Mouse (Mus musculus) hindbrain, embryonic 16.5 days (tissue): ENCODE data around the gene Aes. TPM values are rescaled to one million over a fixed set of nuclear protein-coding genes. Genes with fewer than 3 reads are reported as not detected.

Experiments
- ATAC-seq: fragments of 200-750 bp; cut with Nextera tagmentation; 2 replicates; pipeline ENCODE4 v1.8.0; 2017; ENCODE audit warnings: moderate TSS enrichment, moderate library complexity
- H3K27ac ChIP-seq: fragments of 300-500 bp; sonication (generic); 2 replicates; pipeline ENCODE4 v1.5.1; 2014; ENCODE audit warnings: low read depth, mild to moderate bottlenecking, control low read depth, low read length, moderate library complexity
- H3K27me3 ChIP-seq: fragments of 300-500 bp; sonication (generic); replicated peaks from 2 replicates; pipeline ENCODE4 v1.6.1; 2014; ENCODE audit warnings: low read length; ENCODE audit not compliant: control insufficient read depth, insufficient read depth
- H3K36me3 ChIP-seq: fragments of 300-500 bp; sonication (generic); 2 replicates; pipeline ENCODE4 v1.6.1; 2014; ENCODE audit warnings: mild to moderate bottlenecking, low read length, moderate library complexity, mixed read lengths; ENCODE audit not compliant: control insufficient read depth, insufficient read depth
- H3K4me1 ChIP-seq: fragments of 300-500 bp; sonication (generic); 2 replicates; pipeline ENCODE4 v1.6.1; 2014; ENCODE audit warnings: low read depth, low read length; ENCODE audit not compliant: control insufficient read depth, insufficient read depth
- H3K4me2 ChIP-seq: fragments of 300-500 bp; sonication (generic); 2 replicates; pipeline ENCODE4 v1.6.1; 2014; ENCODE audit warnings: mild to moderate bottlenecking, low read length, control low read depth, moderate library complexity
- H3K4me3 ChIP-seq: fragments of 300-500 bp; sonication (generic); 2 replicates; pipeline ENCODE4 v1.5.1; 2014; ENCODE audit warnings: mild to moderate bottlenecking, low read length, control low read depth, moderate library complexity
- H3K9ac ChIP-seq: fragments of 300-500 bp; sonication (generic); 2 replicates; pipeline ENCODE4 v1.6.1; 2014; ENCODE audit warnings: low read depth, mild to moderate bottlenecking, control low read depth, low read length, moderate library complexity
- H3K9me3 ChIP-seq: fragments of 300-500 bp; sonication (generic); 2 replicates; pipeline ENCODE4 v1.6.1; 2014; ENCODE audit warnings: mild to moderate bottlenecking, low read length, moderate library complexity; ENCODE audit not compliant: control insufficient read depth
- WGBS: fragments of 180-500 bp; shearing (Covaris S2); extraction: QIAGEN DNeasy Blood & Tissue Kit; methylation state at CpG from one replicate; pipeline ENCODE4 v1.1.7; 2014; 5-methylcytosine and 5-hydroxymethylcytosine counted together
- polyA plus RNA-seq: library from polyadenylated mRNA; unstranded; fragments of >200 nt; fragmentation: Nextera tagmentation; extraction: Ambion mirVana; gene quantifications from 2 replicates; pipeline ENCODE4 v1.2.1, GENCODE M21; 2015

Aes gene
- polyA plus RNA-seq, 1 experiment from 2014 or later: 457 TPM

DNA sequence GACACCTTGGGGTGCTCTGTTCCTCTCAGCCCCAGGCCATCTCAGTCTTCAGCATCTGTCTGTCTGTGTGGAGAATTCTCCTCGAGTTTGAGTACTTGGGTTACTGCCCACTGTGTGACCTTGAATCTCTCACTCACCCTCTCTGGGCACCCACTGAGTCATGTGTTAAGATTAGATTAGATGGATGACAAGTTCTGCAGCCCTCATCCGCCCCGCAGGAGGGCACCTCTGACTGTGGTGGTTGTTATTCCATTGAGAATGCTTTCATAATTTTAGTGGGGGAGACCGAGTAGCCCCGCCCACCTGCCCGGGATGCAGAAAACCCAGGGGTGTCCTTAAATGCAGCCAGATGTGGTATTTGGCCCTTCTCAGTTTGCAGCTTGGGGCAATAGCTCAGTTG is 4.2 kb downstream of the Aes start:
- 40% methylated on average over 6 of the region's 6 CpGs for WGBS
- Histone ChIP-seq H3K36me3 (peaks cover 16% of the 10 kb centered on the region), H3K4me3 (no peak overlapping the region)

DNA sequence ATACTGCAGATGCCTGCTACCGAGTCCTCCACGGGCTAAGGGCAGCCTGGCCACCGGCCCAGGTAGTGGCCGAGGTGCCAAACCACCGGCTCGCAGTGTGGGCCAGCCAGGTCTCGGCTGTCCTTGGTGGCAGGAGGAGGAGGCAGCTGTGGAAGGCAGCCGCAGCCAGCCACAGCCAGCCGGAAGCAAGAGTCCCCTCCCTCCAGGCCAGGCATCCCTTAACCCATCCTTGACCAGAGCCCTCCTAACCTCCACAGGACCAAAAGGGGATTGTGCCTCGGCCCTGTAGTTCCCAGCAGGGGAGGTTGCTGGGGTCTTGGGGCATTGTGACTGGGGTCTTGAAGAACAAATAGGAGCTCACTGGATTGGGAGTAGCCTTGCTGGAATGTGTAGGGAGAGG is 4.9 kb downstream of the Aes start:
- H3K4me2 ChIP-seq: peak overlapping the region; percentile 48
- H3K4me3 ChIP-seq: peak overlapping the region; percentile 27
- H3K9me3 ChIP-seq: no peaks in the 10 kb centered on the region
- 8% methylated on average over 10 of the region's 10 CpGs for WGBS
- ATAC-seq: no peak
- peaks cover 16% of the 10 kb centered on the region for H3K36me3 ChIP-seq
- peak overlapping the region; percentile 13; the same call in 1 of the 2 replicates for H3K27ac ChIP-seq
- peaks cover 45% of the 10 kb centered on the region for H3K4me1 ChIP-seq
- peak overlapping the region; percentile 39 for H3K9ac ChIP-seq
- H3K27me3 ChIP-seq: peaks cover 10% of the 10 kb centered on the region; the same call in 1 of the 2 replicates

More for the DNA sequence above, 4.2 kb downstream of the Aes start:
- Histone ChIP-seq H3K4me2 (peak overlapping the region; percentile 48), H3K27me3 (peaks cover 10% of the 10 kb centered on the region; the same call in 1 of the 2 replicates), H3K4me1 (peaks cover 43% of the 10 kb centered on the region), H3K27ac (no peak overlapping the region), H3K9me3 (no peaks in the 10 kb centered on the region), H3K9ac (no peak overlapping the region; the same call in 1 of the 2 replicates)
- ATAC-seq: no peak

- H3K9ac ChIP-seq: no peak overlapping the region
- H3K27ac ChIP-seq: no peak overlapping the region
- H3K4me2 ChIP-seq: no peak overlapping the region
- H3K36me3 ChIP-seq: peaks cover 16% of the 10 kb centered on the region
- H3K9me3 ChIP-seq: no peaks in the 10 kb centered on the region
- H3K4me3 ChIP-seq: no peak overlapping the region
- peaks cover 10% of the 10 kb centered on the region; the same call in 1 of the 2 replicates for H3K27me3 ChIP-seq
- H3K4me1 ChIP-seq: peaks cover 45% of the 10 kb centered on the region
- 27% methylated on average over 10 of the region's 10 CpGs for WGBS
- no peak for ATAC-seq
Observed at GRCm38 (mm10) chr10:81564734-81565133, 5.4 kb downstream of the Aes start.

DNA sequence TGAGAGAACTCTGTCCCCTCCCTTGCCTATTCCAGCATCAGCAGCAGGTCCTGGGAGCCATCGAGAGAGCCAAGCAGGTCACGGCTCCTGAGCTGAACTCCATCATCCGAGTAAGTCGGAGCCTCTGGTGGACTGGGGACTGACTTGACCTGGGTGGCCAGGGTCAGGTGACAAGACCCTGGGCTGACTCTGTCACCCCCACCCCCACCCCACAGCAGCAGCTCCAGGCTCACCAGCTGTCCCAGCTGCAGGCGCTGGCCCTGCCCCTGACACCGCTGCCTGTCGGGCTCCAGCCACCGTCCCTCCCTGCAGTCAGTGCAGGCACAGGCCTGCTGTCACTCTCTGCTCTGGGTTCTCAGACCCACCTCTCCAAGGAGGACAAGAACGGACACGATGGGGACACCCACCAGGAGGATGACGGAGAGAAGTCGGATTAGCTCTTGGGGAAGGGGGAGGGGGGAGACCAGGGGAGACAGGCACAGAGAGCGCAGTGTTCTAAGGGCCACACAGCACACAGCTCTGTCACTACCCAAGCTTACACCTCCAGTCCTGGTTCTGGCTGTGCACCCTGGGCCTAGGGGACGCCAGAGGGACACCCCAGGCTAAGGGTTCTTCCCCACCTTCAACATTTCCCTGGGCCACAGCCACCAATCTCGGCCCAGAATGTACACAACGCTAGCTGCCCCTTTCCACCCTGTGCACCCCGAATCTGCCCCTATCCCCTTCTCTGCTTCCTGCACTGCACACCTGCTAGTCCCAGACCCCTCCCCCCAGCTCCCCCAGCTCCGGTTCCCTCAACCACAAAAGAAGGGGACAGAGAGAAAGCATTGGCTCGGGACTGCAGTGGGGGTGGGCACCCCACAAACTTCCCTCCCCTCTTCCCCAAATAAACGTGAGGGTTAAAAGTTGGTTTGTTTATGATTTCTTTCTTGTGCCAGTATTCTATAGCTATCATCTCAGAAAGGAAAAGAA is 6.3 kb downstream of the Aes start:
- Histone ChIP-seq H3K27ac (no peak overlapping the region), H3K36me3 (peaks cover 16% of the 10 kb centered on the region), H3K27me3 (peaks cover 10% of the 10 kb centered on the region; the same call in 1 of the 2 replicates), H3K9ac (no peak overlapping the region), H3K4me1 (peaks cover 49% of the 10 kb centered on the region), H3K4me2 (no peak overlapping the region), H3K4me3 (no peak overlapping the region), H3K9me3 (no peaks in the 10 kb centered on the region)
- WGBS: 34% methylated on average over 20 of the region's 20 CpGs
- ATAC-seq: no peak

- Histone ChIP-seq H3K27me3 (peaks cover 10% of the 10 kb centered on the region; the same call in 1 of the 2 replicates), H3K4me3 (no peak overlapping the region), H3K27ac (peak overlapping the region; percentile 31; the same call in 1 of the 2 replicates), H3K4me2 (peak overlapping the region; percentile 11; the same call in 1 of the 2 replicates), H3K4me1 (peaks cover 43% of the 10 kb centered on the region), H3K36me3 (peaks cover 16% of the 10 kb centered on the region), H3K9ac (peak overlapping the region; percentile 44; the same call in 1 of the 2 replicates), H3K9me3 (no peaks in the 10 kb centered on the region)
- ATAC-seq: no peak
- 13% methylated on average over 16 of the region's 16 CpGs for WGBS
Observed at GRCm38 (mm10) chr10:81568381-81569191, 9.3 kb downstream of the Aes start.

DNA sequence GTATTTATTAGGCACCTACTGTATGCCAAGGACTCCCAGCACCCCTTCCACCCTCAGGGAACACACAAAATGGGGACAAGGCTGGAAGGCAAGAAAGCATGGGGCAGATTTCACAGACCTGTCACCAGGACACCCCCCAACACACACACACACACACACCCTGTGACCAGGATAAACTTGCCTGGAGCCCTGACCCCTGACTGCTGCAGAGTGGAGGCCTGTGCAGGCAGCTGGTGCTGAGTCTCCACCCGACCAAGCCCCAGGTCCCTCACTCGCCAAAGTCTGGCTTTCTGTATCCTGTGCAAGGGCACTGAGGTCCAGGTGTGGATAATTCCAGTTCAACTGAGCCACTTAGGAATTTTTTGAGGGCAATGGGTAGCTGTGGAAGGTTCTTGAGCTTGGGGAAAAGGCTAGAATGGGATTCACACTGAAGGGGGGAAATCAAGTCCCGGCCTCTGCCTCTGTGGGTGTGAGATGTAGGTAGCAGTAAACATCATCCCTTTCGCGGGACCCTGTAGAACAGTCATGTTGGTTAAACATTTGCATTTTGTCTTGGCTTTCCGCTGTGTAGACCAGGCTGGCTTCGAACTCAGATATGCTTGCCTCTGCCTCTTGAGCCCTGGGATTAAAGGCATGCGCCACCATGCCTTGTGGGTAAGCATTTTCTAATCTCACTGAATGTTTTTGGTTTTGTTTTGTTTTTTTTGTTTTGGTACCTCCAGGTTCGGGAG is 10.4 kb downstream of the Aes start:
- Histone ChIP-seq H3K27me3 (peaks cover 13% of the 10 kb centered on the region; the same call in 1 of the 2 replicates), H3K27ac (no peak overlapping the region), H3K9ac (no peak overlapping the region), H3K4me2 (no peak overlapping the region), H3K4me1 (peaks cover 34% of the 10 kb centered on the region), H3K9me3 (no peaks in the 10 kb centered on the region), H3K4me3 (no peak overlapping the region), H3K36me3 (peaks cover 15% of the 10 kb centered on the region)
- 49% methylated on average over 9 of the region's 9 CpGs for WGBS
- no peak for ATAC-seq

DNA sequence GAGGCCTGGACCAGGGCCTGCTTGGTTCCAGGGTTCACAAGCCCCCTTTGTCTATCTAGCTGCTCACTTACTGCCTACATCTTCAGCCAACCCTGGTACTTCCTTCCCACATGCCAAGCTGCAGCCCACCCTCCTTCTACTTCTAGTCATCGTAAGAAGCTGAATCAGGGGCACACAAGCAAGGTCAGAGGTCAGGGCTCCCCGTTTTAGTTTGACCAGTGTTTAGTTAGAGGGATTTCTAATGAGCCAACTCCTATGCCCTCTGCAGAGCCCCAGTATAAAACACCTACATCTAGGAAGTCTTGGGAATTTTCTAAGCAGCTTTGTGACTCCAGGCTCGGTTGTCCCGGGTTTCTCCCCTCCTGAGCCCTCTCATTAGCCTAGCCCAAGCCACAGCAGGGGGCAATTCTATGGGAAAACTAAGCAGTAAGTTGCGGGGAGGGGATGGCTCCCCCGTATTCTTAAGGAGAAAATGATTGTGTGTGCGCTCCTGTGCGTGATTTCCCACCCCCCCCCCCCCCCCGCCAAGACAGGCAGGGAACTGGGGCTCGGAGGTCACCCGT is 11.0 kb downstream of the Aes start:
- Histone ChIP-seq H3K36me3 (peaks cover 11% of the 10 kb centered on the region), H3K9ac (peak overlapping the region; percentile 56), H3K4me1 (peaks cover 34% of the 10 kb centered on the region), H3K27me3 (peaks cover 7% of the 10 kb centered on the region; the same call in 1 of the 2 replicates), H3K4me2 (peak overlapping the region; percentile 93), H3K9me3 (no peaks in the 10 kb centered on the region), H3K4me3 (peak overlapping the region; percentile 40), H3K27ac (peak overlapping the region; percentile 81)
- 0% methylated on average over 7 of the region's 11 CpGs for WGBS
- ATAC-seq: peak; percentile 9

GRCm38 (mm10) chr10:81570831-81571500 is 11.7 kb downstream of the Aes start:
- peak; percentile 46 for ATAC-seq
- H3K4me3 ChIP-seq: peak overlapping the region; percentile 40
- peak overlapping the region; percentile 93 for H3K4me2 ChIP-seq
- peaks cover 4% of the 10 kb centered on the region for H3K36me3 ChIP-seq
- no peaks in the 10 kb centered on the region for H3K9me3 ChIP-seq
- H3K9ac ChIP-seq: peak overlapping the region; percentile 56
- peaks cover 41% of the 10 kb centered on the region for H3K4me1 ChIP-seq
- peak overlapping the region; percentile 81 for H3K27ac ChIP-seq
- under 1% methylated on average over 33 of the region's 34 CpGs for WGBS
- peaks cover 3% of the 10 kb centered on the region; the same call in 1 of the 2 replicates for H3K27me3 ChIP-seq
